Mouse (Mus musculus): Measurements from ENCODE around the gene Vmn2r52.
"Not testable (repeated sequence)": the region's sequence is repeated elsewhere in the genome, so short reads cannot be mapped to it uniquely, and the experiment has no call there.

The Vmn2r52 gene

DNA sequence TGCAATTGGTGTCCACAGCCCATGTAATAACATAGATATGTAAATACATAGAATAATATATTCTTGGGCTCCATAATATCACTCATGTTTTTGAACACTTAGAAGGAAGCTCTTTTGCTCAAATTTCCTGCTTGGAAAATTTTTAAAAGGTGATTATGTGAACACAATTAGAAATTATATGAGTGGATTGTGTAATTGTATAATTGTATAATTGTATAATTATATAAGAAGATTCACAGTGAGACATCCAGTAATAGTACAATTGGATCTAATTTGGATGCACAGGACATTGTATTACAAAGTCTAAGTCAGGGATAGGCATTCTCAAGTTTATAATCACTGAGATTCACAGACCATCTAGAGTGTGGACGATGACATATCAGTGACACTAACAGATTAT is at the start of gene Vmn2r52:
Vmn2r52 (minus strand) TSS at position 101 of the 400 bp plus-strand sequence.
- DNase-seq (ENCODE audit: low spot score): no peak

DNA sequence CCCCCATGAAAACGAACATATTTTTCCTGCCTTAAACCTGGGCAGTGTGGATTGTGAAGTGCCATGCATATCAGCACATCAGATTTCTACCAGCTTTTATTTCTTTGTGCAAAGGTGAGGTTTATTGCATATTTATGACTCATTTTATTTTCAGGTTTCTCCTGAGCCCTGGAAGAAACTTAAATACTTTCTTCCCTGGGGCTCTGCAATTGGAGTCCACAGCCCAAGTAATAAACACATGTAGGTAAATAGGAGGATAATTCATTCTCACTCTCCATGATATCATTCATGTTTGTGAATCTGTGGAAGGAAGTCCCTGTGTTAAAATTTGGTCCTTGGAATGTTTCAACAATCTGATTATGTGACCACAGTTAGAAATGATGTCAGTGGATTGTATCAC is 70.7 kb downstream of the Vmn2r52 start, which contains the start of gene Vmn2r51:
Vmn2r51 (minus strand) TSS at position 101 of the 400 bp plus-strand sequence.
- DNase-seq (ENCODE audit: low spot score): not testable (repeated sequence)

Measured in MN1 (cell line).